Mouse (Mus musculus): ENCODE data around the gene Itgad. TPM values are rescaled to one million over a fixed set of nuclear protein-coding genes. Genes with fewer than 3 reads are reported as not detected.
A peak's percentile ranks its signal among the peaks of the same experiment; 100 is the strongest.

Itgad gene
- polyA plus RNA-seq, 1 experiment: 0.13 TPM

DNA sequence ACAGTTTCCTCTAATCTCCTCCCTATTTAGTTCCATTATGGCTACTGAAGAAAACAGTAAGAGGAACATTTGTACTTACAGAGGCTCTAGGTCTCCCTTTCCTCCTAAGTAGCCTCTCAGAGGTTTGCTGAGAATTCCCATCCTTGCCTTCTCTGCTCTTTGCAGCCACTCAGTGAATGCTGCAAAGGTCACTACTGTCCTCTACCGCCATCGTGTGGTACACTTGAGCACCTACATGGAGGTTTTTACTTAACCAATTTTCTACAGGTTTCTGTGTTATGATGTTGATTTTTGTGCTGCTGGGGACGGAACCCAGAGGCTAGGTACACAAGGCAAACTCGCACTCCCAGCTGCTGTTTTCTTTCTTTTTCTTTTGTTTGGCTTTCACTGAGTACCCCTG, 54.0 kb downstream of the Itgad start:
- no peak overlapping the region for H3ac ChIP-seq (ENCODE audit: control insufficient read depth, insufficient read length)
- TF ChIP-seq MYOG (IDR thresholded peaks at IDR 0.05; ENCODE audit: control insufficient read depth in 1 of 3, insufficient read depth in 1 of 3, insufficient read length in 2 of 3, low read depth in 2 of 3) (no peak), USF1 (IDR thresholded peaks at IDR 0.05; ENCODE audit: low read depth) (no peak), SRF (IDR thresholded peaks at IDR 0.05; ENCODE audit: control insufficient read depth, insufficient read length, low read depth) (no peak), TCF3 (IDR thresholded peaks at IDR 0.05; ENCODE audit: insufficient read length, low read depth) (no peak), CEBPB (IDR thresholded peaks at IDR 0.05; ENCODE audit: insufficient read depth, poor library complexity, severe bottlenecking) (no peak), REST (IDR thresholded peaks at IDR 0.05; ENCODE audit: insufficient read depth, insufficient read length) (no peak), TCF12 (IDR thresholded peaks at IDR 0.05; ENCODE audit: insufficient read depth, poor library complexity, severe bottlenecking) (no peak), POLR2A (IDR thresholded peaks at IDR 0.05; ENCODE audit: insufficient read length, low read depth) (no peak), MYOD1 (IDR thresholded peaks at IDR 0.05; ENCODE audit: control insufficient read depth in 1 of 3, insufficient read length in 2 of 3, low read depth in 2 of 3) (no peak), MAX (IDR thresholded peaks at IDR 0.05; ENCODE audit: low read depth) (no peak), E2F4 (IDR thresholded peaks at IDR 0.05; ENCODE audit: insufficient read depth) (no peak), POLR2AphosphoS2 (IDR thresholded peaks at IDR 0.05; ENCODE audit: insufficient read length, low read depth) (no peak)
- H3K36me3 ChIP-seq (ENCODE audit: control insufficient read depth, insufficient read depth): peaks cover 10% of the 10 kb centered on the region

DNA sequence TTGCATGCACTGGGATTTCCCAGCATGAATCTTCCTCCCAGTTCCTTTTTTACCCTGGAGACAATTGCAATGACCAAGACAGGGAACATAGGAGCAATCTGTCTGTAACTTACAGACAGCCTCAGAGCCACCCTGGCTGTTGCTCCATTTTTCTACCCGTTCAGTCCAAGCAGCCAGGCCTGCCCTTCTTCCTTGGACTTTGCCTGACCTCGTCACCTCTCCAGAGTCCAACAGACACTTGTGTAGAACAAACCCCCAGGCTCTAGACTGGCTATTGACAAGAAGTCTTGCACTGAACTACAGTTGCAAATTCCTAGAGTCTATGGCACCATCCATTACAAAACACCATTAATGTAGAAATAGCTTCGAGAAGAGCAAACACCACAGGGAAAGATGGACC, 55.6 kb downstream of the Itgad start:
- Histone ChIP-seq H3K4me2 (ENCODE audit: low read depth) (no peak overlapping the region), H3K27me3 (ENCODE audit: control insufficient read depth, insufficient read depth, insufficient read length) (peaks cover 13% of the 10 kb centered on the region), H3K36me3 (ENCODE audit: control insufficient read depth, insufficient read depth) (no peaks in the 10 kb centered on the region), H3K79me2 (ENCODE audit: control insufficient read depth, insufficient read depth) (peaks cover 3% of the 10 kb centered on the region), H3K4me3 (no peak overlapping the region), H3ac (ENCODE audit: control insufficient read depth, insufficient read length) (no peak overlapping the region)
- TF ChIP-seq POLR2A (IDR thresholded peaks at IDR 0.05; ENCODE audit: insufficient read length, low read depth) (no peak), MYOG (IDR thresholded peaks at IDR 0.05; ENCODE audit: control insufficient read depth in 1 of 3, insufficient read depth in 1 of 3, insufficient read length in 2 of 3, low read depth in 2 of 3) (no peak), POLR2AphosphoS2 (IDR thresholded peaks at IDR 0.05; ENCODE audit: insufficient read length, low read depth) (no peak), MAX (IDR thresholded peaks at IDR 0.05; ENCODE audit: low read depth) (no peak), TCF3 (IDR thresholded peaks at IDR 0.05; ENCODE audit: insufficient read length, low read depth) (no peak), REST (IDR thresholded peaks at IDR 0.05; ENCODE audit: insufficient read depth, insufficient read length) (no peak), MYOD1 (IDR thresholded peaks at IDR 0.05; ENCODE audit: control insufficient read depth in 1 of 3, insufficient read length in 2 of 3, low read depth in 2 of 3) (no peak), CEBPB (IDR thresholded peaks at IDR 0.05; ENCODE audit: insufficient read depth, poor library complexity, severe bottlenecking) (no peak)

More for the DNA sequence above, 54.0 kb downstream of the Itgad start:
- Histone ChIP-seq H3K27me3 (ENCODE audit: control insufficient read depth, insufficient read depth, insufficient read length) (peaks cover 6% of the 10 kb centered on the region), H3K4me3 (no peak overlapping the region), H3K4me2 (ENCODE audit: low read depth) (no peak overlapping the region), H3K79me2 (ENCODE audit: control insufficient read depth, insufficient read depth) (peaks cover 3% of the 10 kb centered on the region)

DNA sequence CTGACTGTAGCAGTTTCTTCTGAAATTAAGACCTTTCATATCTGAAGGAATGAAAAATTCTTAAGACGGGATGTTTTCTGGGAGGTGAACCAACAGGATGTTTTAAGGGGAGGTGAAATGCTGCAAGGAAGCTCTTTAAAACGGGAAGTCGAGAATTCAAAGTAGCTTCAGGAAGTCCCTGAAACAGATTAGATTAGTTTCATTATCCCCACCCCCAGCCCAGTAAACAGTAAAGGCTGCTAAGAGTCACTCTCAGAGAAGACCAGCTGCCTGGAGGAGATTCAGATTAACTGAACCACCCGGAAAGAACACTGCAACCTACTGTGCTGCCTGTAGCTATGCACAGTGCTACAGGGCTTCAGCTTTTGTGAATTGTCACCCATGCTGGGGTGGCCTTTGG, 65.8 kb downstream of the Itgad start:
- TF ChIP-seq SRF (IDR thresholded peaks at IDR 0.05; ENCODE audit: control insufficient read depth, insufficient read length, low read depth) (no peak), MAX (IDR thresholded peaks at IDR 0.05; ENCODE audit: low read depth) (no peak), USF1 (IDR thresholded peaks at IDR 0.05; ENCODE audit: low read depth) (no peak), POLR2A (IDR thresholded peaks at IDR 0.05; ENCODE audit: insufficient read length, low read depth) (no peak), CEBPB (IDR thresholded peaks at IDR 0.05; ENCODE audit: insufficient read depth, poor library complexity, severe bottlenecking) (no peak), POLR2AphosphoS2 (IDR thresholded peaks at IDR 0.05; ENCODE audit: insufficient read length, low read depth) (no peak), REST (IDR thresholded peaks at IDR 0.05; ENCODE audit: insufficient read depth, insufficient read length) (no peak), TCF12 (IDR thresholded peaks at IDR 0.05; ENCODE audit: insufficient read depth, poor library complexity, severe bottlenecking) (no peak), MYOG (IDR thresholded peaks at IDR 0.05; ENCODE audit: control insufficient read depth in 1 of 3, insufficient read depth in 1 of 3, insufficient read length in 2 of 3, low read depth in 2 of 3) (no peak), E2F4 (IDR thresholded peaks at IDR 0.05; ENCODE audit: insufficient read depth) (no peak), MYOD1 (IDR thresholded peaks at IDR 0.05; ENCODE audit: control insufficient read depth in 1 of 3, insufficient read length in 2 of 3, low read depth in 2 of 3) (no peak), TCF3 (IDR thresholded peaks at IDR 0.05; ENCODE audit: insufficient read length, low read depth) (no peak)
- Histone ChIP-seq H3K36me3 (ENCODE audit: control insufficient read depth, insufficient read depth) (no peaks in the 10 kb centered on the region), H3K4me2 (ENCODE audit: low read depth) (no peak overlapping the region), H3K4me3 (no peak overlapping the region), H3K27me3 (ENCODE audit: control insufficient read depth, insufficient read depth, insufficient read length) (peaks cover 32% of the 10 kb centered on the region), H3ac (ENCODE audit: control insufficient read depth, insufficient read length) (no peak overlapping the region), H3K79me2 (ENCODE audit: control insufficient read depth, insufficient read depth) (no peaks in the 10 kb centered on the region)

DNA sequence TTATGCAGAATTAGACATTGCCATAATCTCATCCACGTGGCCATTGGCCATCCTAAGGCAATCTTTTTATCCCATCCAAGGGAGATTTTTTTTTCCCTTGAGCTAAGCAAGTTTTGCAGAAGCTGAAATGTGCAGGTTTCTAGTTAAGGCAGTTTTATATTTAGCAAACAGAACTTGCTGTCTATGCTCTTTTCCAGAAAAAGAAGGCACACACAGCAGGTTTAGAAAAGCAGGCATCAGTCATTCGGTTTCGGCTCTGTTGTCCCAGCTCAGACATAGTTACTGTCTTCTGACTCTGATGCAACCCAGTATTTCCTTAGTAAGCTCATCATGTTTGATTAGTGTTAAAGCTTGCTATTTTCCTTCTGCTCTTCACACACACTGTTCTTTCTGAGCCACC, 66.8 kb downstream of the Itgad start:
- no peak overlapping the region for H3ac ChIP-seq (ENCODE audit: control insufficient read depth, insufficient read length)
- no peak overlapping the region for H3K4me2 ChIP-seq (ENCODE audit: low read depth)
- no peaks in the 10 kb centered on the region for H3K79me2 ChIP-seq (ENCODE audit: control insufficient read depth, insufficient read depth)
- no peaks in the 10 kb centered on the region for H3K36me3 ChIP-seq (ENCODE audit: control insufficient read depth, insufficient read depth)
- TF ChIP-seq CEBPB (IDR thresholded peaks at IDR 0.05; ENCODE audit: insufficient read depth, poor library complexity, severe bottlenecking): no peak
- H3K27me3 ChIP-seq (ENCODE audit: control insufficient read depth, insufficient read depth, insufficient read length): peaks cover 32% of the 10 kb centered on the region
- no peak overlapping the region for H3K4me3 ChIP-seq

DNA sequence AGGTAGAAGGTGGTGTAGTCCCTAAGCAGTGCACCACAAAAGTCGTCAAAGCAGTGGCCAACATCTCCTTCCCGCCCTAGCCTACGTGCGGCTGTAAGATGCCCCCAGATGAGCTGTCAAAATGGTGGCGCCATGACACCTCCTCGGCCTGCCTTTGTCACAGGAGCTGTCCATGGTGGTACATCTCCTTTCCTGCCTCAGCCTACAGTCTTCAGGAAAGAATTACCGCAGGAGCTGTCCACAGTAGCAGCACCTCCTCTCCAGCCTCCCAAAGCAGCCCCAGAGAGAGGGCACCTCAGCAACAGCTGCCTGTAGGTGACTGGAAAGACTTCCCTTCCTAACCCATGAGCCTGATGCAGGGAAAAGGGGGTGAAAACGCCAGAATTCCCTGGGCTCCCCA, 77.6 kb downstream of the Itgad start:
- TF ChIP-seq REST (IDR thresholded peaks at IDR 0.05; ENCODE audit: insufficient read depth, insufficient read length): peak; percentile 97
- TF ChIP-seq POLR2AphosphoS2 (IDR thresholded peaks at IDR 0.05; ENCODE audit: insufficient read length, low read depth): peak; percentile 31
- no peak for TF ChIP-seq POLR2A (IDR thresholded peaks at IDR 0.05; ENCODE audit: insufficient read length, low read depth)
- Histone ChIP-seq H3K79me2 (ENCODE audit: control insufficient read depth, insufficient read depth) (no peaks in the 10 kb centered on the region), H3K4me3 (no peak overlapping the region), H3K27me3 (ENCODE audit: control insufficient read depth, insufficient read depth, insufficient read length) (no peaks in the 10 kb centered on the region), H3K4me2 (ENCODE audit: low read depth) (no peak overlapping the region), H3ac (ENCODE audit: control insufficient read depth, insufficient read length) (no peak overlapping the region), H3K36me3 (ENCODE audit: control insufficient read depth, insufficient read depth) (no peaks in the 10 kb centered on the region)
